Mouse (Mus musculus): ENCODE data around the gene Syce1. TPM values are rescaled to one million over a fixed set of nuclear protein-coding genes. Genes with fewer than 3 reads are reported as not detected.
"Not testable (repeated sequence)": the region's sequence is repeated elsewhere in the genome, so short reads cannot be mapped to it uniquely, and the experiment has no call there.

The Syce1 gene
- total and polyA plus RNA-seq, 3 experiments = not detected

DNA sequence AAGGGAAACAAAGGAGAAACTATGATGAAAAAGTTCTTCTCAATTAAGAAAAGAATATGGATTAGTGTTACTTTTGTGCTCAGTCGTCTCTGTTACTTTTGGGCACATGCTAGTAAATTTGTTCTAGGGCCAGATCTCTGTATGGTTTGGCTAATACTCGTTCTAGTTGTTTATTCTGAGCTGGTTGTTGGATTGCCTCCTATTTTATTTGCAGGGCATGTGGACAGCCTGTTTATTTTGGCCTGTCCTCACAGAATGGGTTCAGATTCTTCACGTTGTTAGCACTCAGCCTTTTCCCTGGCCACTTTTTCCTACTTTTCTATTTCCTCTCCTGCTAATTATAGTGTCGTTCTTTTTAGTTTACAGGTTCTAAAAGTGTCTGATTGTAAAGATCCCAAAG lies 5.9 kb upstream of the Syce1 start:
- ATAC-seq (ENCODE audit: extremely low read depth, insufficient number of reproducible peaks, low FRiP score, poor library complexity, severe bottlenecking) (no peak), DNase-seq (ENCODE audit: low spot score) (no peak)
- no peak overlapping the region for H3K4me3 ChIP-seq (ENCODE audit: low read depth, low read length)
- 0 out of 2 replicates have a peak, but pooled peaks cover 13% of the 10 kb centered on the region for H3K27me3 ChIP-seq (ENCODE audit: insufficient read depth, low read length)
- no peaks in the 10 kb centered on the region for H3K9me3 ChIP-seq (replicated peaks)
- TF ChIP-seq TAL1 (conservative IDR thresholded peaks at IDR 0.05; ENCODE audit: low read depth, low read length) = no peak
- no peak for TF ChIP-seq GATA1 (IDR thresholded peaks at IDR 0.05; ENCODE audit: borderline replicate concordance, low read length)
- no peak for TF ChIP-seq CTCF (IDR thresholded peaks at IDR 0.05; ENCODE audit: low read depth, low read length)
- no peak for TF ChIP-seq POLR2AphosphoS5 (IDR thresholded peaks at IDR 0.05; ENCODE audit: insufficient replicate concordance, low read depth, low read length)
- no peak for TF ChIP-seq GATA2 (IDR thresholded peaks at IDR 0.05; ENCODE audit: borderline replicate concordance, low read depth, low read length)
- H3K36me3 ChIP-seq (replicated peaks) = no peaks in the 10 kb centered on the region
- no peaks in the 10 kb centered on the region for H3K4me1 ChIP-seq (ENCODE audit: insufficient read depth, low read depth, low read length)

- H3K4me1 ChIP-seq (ENCODE audit: insufficient read depth, low read depth, low read length) = no peaks in the 10 kb centered on the region
- peaks cover 10% of the 10 kb centered on the region; the same call in 1 of the 2 replicates for H3K27me3 ChIP-seq (ENCODE audit: insufficient read depth, low read length)
- H3K9me3 ChIP-seq (replicated peaks) = no peaks in the 10 kb centered on the region
- H3K36me3 ChIP-seq (replicated peaks) = no peaks in the 10 kb centered on the region
- no peak for DNase-seq (ENCODE audit: low spot score)
- H3K4me3 ChIP-seq (ENCODE audit: low read depth, low read length) = no peak overlapping the region
- TF ChIP-seq GATA1 (IDR thresholded peaks at IDR 0.05; ENCODE audit: borderline replicate concordance, low read length) (no peak), POLR2AphosphoS5 (IDR thresholded peaks at IDR 0.05; ENCODE audit: insufficient replicate concordance, low read depth, low read length) (no peak)
- ATAC-seq (ENCODE audit: extremely low read depth, insufficient number of reproducible peaks, low FRiP score, poor library complexity, severe bottlenecking) = no peak
Observed at GRCm38 (mm10) chr7:140788053-140788435, 392 bp upstream of the Syce1 start.

- Histone ChIP-seq H3K4me1 (ENCODE audit: insufficient read depth, low read depth, low read length) (no peaks in the 10 kb centered on the region), H3K36me3 (replicated peaks) (no peaks in the 10 kb centered on the region), H3K27me3 (ENCODE audit: insufficient read depth, low read length) (peaks cover 8% of the 10 kb centered on the region), H3K4me3 (ENCODE audit: low read depth, low read length) (no peak overlapping the region), H3K9me3 (replicated peaks) (no peaks in the 10 kb centered on the region)
- no peak for DNase-seq (ENCODE audit: low spot score)
- ATAC-seq (ENCODE audit: extremely low read depth, insufficient number of reproducible peaks, low FRiP score, poor library complexity, severe bottlenecking) = no peak
- TF ChIP-seq CTCF (IDR thresholded peaks at IDR 0.05; ENCODE audit: low read depth, low read length) (no peak), POLR2AphosphoS5 (IDR thresholded peaks at IDR 0.05; ENCODE audit: insufficient replicate concordance, low read depth, low read length) (no peak), TAL1 (conservative IDR thresholded peaks at IDR 0.05; ENCODE audit: low read depth, low read length) (no peak), GATA1 (IDR thresholded peaks at IDR 0.05; ENCODE audit: borderline replicate concordance, low read length) (no peak), GATA2 (IDR thresholded peaks at IDR 0.05; ENCODE audit: borderline replicate concordance, low read depth, low read length) (no peak)
Observed at GRCm38 (mm10) chr7:140780548-140780947, 7.1 kb downstream of the Syce1 start.

DNA sequence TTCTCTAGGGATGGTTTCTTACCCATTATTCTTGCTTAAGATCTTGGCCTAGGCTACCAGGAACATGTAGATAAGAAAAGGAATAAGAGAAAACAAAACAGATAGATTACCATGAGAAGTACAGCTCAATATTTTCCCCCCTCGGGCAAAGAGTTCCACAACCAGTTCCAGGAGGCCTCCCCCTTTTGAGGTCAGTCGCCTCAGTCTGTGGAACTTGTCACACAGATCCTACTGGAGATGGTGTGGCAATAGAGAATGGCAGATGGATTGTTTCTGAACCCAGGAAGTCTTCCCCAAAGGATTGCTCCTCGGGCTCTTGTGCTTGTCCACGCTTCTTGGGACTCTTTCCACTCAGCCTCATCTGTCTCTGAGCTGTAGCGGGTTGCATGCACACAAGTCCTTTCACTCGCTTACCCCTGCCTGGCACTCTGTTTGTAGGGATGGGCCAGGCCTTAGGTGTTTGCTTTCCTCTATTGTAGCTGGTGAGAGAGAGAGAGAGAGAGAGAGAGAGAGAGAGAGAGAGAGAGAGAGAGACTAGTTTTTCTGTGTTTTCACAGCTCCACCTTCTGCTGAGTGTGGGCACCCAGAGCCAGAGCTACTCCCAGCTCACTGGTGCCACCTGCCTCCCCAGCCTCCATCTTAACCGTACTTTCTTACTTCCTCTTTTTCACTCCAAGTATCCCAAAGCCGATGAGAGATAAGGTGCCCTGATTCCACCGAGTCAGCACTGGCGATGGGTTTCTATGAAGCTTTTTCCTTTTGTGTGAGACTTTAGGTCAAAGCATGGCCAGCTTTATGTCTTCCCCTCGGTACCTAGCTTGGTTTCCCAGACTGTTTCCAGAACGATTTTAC lies 21.5 kb downstream of the Syce1 start:
- Histone ChIP-seq H3K4me1 (ENCODE audit: insufficient read depth, low read depth, low read length) (no peaks in the 10 kb centered on the region), H3K4me3 (ENCODE audit: low read depth, low read length) (no peak overlapping the region), H3K27me3 (ENCODE audit: insufficient read depth, low read length) (0 out of 2 replicates have a peak, but pooled peaks cover 6% of the 10 kb centered on the region), H3K9me3 (replicated peaks) (no peaks in the 10 kb centered on the region), H3K36me3 (replicated peaks) (no peaks in the 10 kb centered on the region)
- DNase-seq (ENCODE audit: low spot score) (no peak), ATAC-seq (ENCODE audit: extremely low read depth, insufficient number of reproducible peaks, low FRiP score, poor library complexity, severe bottlenecking) (no peak)
- no peak for TF ChIP-seq POLR2AphosphoS5 (IDR thresholded peaks at IDR 0.05; ENCODE audit: insufficient replicate concordance, low read depth, low read length)
- TF ChIP-seq GATA1 (IDR thresholded peaks at IDR 0.05; ENCODE audit: borderline replicate concordance, low read length) = no peak
- no peak for TF ChIP-seq TAL1 (conservative IDR thresholded peaks at IDR 0.05; ENCODE audit: low read depth, low read length)
- TF ChIP-seq GATA2 (IDR thresholded peaks at IDR 0.05; ENCODE audit: borderline replicate concordance, low read depth, low read length) = no peak
- TF ChIP-seq CTCF (IDR thresholded peaks at IDR 0.05; ENCODE audit: low read depth, low read length) = no peak

DNA sequence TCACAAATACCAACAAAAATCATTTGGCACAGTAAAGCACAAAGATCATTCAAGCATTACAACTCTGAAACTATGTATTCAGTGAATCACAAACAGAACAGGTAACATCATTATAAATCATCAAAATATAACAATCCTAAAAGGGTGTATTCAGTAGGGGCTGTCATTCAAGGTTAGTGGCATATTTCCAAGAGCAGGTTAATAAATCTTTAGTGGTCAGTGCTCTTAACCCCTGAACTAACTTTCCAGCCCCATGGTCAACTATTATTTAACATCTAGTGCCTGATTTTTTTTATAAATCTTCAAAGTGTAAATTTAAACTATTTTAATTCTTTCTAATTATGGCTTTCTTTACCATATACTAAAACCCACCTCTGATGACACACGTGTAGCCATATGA lies 22.3 kb downstream of the Syce1 start:
- not testable (repeated sequence) for H3K36me3 ChIP-seq (replicated peaks); DNase-seq (ENCODE audit: low spot score); H3K4me1 ChIP-seq (ENCODE audit: insufficient read depth, low read depth, low read length); H3K9me3 ChIP-seq (replicated peaks); ATAC-seq (ENCODE audit: extremely low read depth, insufficient number of reproducible peaks, low FRiP score, poor library complexity, severe bottlenecking); H3K27me3 ChIP-seq (ENCODE audit: insufficient read depth, low read length); H3K4me3 ChIP-seq (ENCODE audit: low read depth, low read length)

DNA sequence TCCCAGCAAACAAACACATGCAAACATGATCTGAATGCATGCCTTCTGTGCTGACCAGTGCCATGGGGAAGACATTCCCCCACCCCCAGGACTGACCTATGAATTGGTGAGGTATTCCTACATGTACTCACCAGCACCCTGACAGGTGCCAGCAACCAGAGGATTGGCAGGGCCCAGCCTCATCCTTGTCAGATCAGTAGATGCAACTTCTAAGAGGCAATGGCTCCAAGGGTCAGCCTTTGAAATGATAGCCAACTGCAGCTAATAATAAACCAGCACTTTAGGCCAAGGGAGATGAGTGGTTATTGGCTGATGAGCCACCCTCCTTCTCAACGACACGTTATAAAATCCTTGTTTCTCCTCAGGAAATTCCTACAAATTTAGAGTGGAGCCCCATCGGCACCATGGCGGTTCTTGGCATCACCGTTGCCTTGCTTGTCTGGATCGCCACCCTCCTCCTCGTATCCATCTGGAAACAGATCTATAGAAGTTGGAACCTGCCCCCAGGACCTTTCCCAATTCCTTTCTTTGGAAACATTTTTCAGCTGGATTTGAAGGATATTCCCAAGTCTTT lies 24.1 kb downstream of the Syce1 start, which contains the start of gene Cyp2e1:
Gene Cyp2e1, plus strand, starts transcription at position 293 of the 574 bp plus-strand sequence.
- Histone ChIP-seq H3K9me3 (replicated peaks) (no peaks in the 10 kb centered on the region), H3K4me1 (ENCODE audit: insufficient read depth, low read depth, low read length) (no peaks in the 10 kb centered on the region), H3K36me3 (replicated peaks) (no peaks in the 10 kb centered on the region), H3K4me3 (ENCODE audit: low read depth, low read length) (no peak within 1 kb of the TSS), H3K27me3 (ENCODE audit: insufficient read depth, low read length) (0 out of 2 replicates have a peak, but pooled peaks cover 4% of the 10 kb centered on the region)
- no peak for ATAC-seq (ENCODE audit: extremely low read depth, insufficient number of reproducible peaks, low FRiP score, poor library complexity, severe bottlenecking)
- no peak for TF ChIP-seq GATA2 (IDR thresholded peaks at IDR 0.05; ENCODE audit: borderline replicate concordance, low read depth, low read length)
- TF ChIP-seq GATA1 (IDR thresholded peaks at IDR 0.05; ENCODE audit: borderline replicate concordance, low read length) = no peak
- no peak for TF ChIP-seq TAL1 (conservative IDR thresholded peaks at IDR 0.05; ENCODE audit: low read depth, low read length)
- no peak for TF ChIP-seq CTCF (IDR thresholded peaks at IDR 0.05; ENCODE audit: low read depth, low read length)
- TF ChIP-seq POLR2AphosphoS5 (IDR thresholded peaks at IDR 0.05; ENCODE audit: insufficient replicate concordance, low read depth, low read length) = no peak
- no peak for DNase-seq (ENCODE audit: low spot score)
